Mouse (Mus musculus): ENCODE results near the gene Plagl2.

DNA sequence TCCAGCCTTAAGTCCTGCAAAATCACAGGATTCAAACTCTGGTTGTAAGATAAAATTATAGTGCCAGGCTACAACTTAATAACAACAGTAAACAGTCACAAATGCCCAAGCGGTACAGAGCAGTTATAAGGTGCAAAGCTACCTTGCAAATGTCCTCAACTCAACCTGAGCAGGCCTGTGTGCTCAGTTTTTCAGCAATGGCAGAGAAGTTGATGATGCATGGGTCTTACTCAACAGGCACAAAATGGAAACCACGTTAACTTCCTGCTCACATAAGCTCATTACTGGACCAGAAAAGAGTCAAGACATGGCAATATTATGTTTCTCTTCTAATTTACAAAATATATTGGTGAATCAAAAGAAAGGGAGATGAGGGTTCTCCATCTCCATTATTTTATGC is 18.7 kb downstream of the Plagl2 start:
- TF ChIP-seq CTCF (IDR thresholded peaks at IDR 0.05; ENCODE audit: borderline replicate concordance, control insufficient read depth, extremely low read depth, insufficient read depth, low read length, poor library complexity): no peak
- TF ChIP-seq POLR2A (IDR thresholded peaks at IDR 0.05; ENCODE audit: control insufficient read depth, extremely low read depth, insufficient read depth, low read length, poor library complexity): no peak

Data from thymus, adult 2 months (tissue).